Mouse (Mus musculus) C2C12 (cell line): ENCODE measurements around the gene Zkscan16. TPM values are rescaled to one million over a fixed set of nuclear protein-coding genes. Genes with fewer than 3 reads are reported as not detected.

ENCODE experiments used
- H3K27me3 ChIP-seq: one replicate; pipeline ENCODE4 v1.6.1; 2011; ENCODE audit not compliant: control insufficient read depth, insufficient read depth, insufficient read length
- H3K36me3 ChIP-seq: one replicate; pipeline ENCODE4 v1.6.1; 2011; ENCODE audit not compliant: control insufficient read depth, insufficient read depth
- H3K4me3 ChIP-seq: one replicate; pipeline ENCODE4 v1.5.1; 2011; ENCODE audit warnings: mild to moderate bottlenecking, control low read depth; ENCODE audit not compliant: poor library complexity, insufficient read depth, severe bottlenecking
- H3K79me2 ChIP-seq: one replicate; pipeline ENCODE4 v1.6.1; 2011; ENCODE audit not compliant: control insufficient read depth, insufficient read depth
- H3K79me3 ChIP-seq: one replicate; pipeline ENCODE4 v1.6.1; 2011; ENCODE audit warnings: low read depth, control low read depth
- H3ac ChIP-seq: one replicate; pipeline ENCODE3; 2011; ENCODE audit warnings: low read depth; ENCODE audit not compliant: control insufficient read depth, insufficient read length
- CEBPB ChIP-seq: IDR thresholded peaks from one replicate; pipeline ENCODE4 v1.6.1; 2011; ENCODE audit warnings: low read depth, mild to moderate bottlenecking, control low read depth, moderate library complexity
- CTCF ChIP-seq: IDR thresholded peaks from one replicate; pipeline ENCODE4 v1.5.1; 2011; ENCODE audit not compliant: control insufficient read depth, insufficient read depth, insufficient read length
- FOSL1 ChIP-seq: IDR thresholded peaks from one replicate; pipeline ENCODE4 v1.8.0; 2011; ENCODE audit warnings: mild to moderate bottlenecking, low read length; ENCODE audit not compliant: poor library complexity, insufficient read depth, severe bottlenecking
- MAX ChIP-seq: IDR thresholded peaks from one replicate; pipeline ENCODE4 v1.6.1; 2011; ENCODE audit warnings: mild to moderate bottlenecking, control low read depth
- MYOD1 ChIP-seq: IDR thresholded peaks from one replicate; pipeline ENCODE4 v1.6.1; 2011; ENCODE audit warnings: low read depth; ENCODE audit not compliant: control insufficient read depth, insufficient read length
- MYOG ChIP-seq: IDR thresholded peaks from one replicate; pipeline ENCODE4 v1.6.1; 2011; ENCODE audit not compliant: control insufficient read depth, insufficient read length; ENCODE audit errors: extremely low read depth
- USF1 ChIP-seq: IDR thresholded peaks from one replicate; pipeline ENCODE4 v1.6.1; 2011; ENCODE audit warnings: low read depth, mild to moderate bottlenecking, control low read depth, moderate library complexity
- polyA plus RNA-seq: library from polyadenylated mRNA; unstranded; fragments of >200 nt; fragmentation: generic; extraction: Trizol; gene quantifications from one replicate; pipeline ENCODE4 v1.2.1, GENCODE M21; 2012; ENCODE audit warnings: missing spikeins

The Zkscan16 gene
- polyA plus RNA-seq, 1 experiment = 0.01 TPM

DNA sequence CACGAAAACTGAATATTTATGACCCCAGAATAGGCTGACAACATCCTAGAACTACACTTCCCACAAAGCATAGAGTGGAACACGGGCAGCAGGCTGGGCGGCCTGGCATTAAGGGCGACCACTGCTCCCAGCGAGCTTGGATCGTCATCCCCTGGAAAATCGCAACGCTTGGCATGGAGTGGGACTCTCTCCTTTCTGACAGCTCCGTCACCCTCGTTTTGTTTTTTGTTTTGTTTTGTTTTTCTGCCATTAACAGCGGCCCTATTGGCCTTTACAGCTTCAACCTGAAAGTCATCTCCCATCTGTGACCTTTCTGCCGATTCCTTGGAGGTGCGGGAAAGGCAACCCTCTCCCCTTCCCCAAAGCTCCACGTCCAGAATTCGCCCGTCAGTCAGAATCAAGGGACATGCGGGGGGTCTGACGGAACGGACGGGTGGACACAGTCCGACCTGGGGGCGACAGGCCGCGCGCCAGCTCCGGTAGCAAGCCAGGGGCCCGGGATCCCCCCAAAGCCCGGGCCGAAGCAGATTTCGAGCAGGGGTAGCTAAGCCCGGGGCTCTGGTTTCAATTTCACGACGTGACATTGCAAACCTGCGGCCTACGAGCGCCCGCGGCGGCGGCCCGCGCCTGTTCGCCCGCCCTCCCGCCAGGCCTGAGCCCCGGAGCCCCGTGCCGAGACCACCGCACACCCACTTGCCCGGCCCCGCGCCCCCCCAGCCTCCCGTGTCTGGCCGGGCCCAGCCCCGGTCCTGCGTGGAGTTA lies 32.2 kb upstream of the Zkscan16 start:
- H3K79me3 ChIP-seq = peaks cover 54% of the 10 kb centered on the region
- TF ChIP-seq MAX = no peak
- no peak for TF ChIP-seq USF1
- no peak for TF ChIP-seq FOSL1
- TF ChIP-seq CEBPB = no peak
- TF ChIP-seq CTCF = no peak
- TF ChIP-seq MYOD1 = no peak
- no peak for TF ChIP-seq MYOG
- H3K36me3 ChIP-seq = no peaks in the 10 kb centered on the region
- peaks cover 68% of the 10 kb centered on the region for H3K79me2 ChIP-seq
- peak overlapping the region; percentile 82 for H3K4me3 ChIP-seq
- no peaks in the 10 kb centered on the region for H3K27me3 ChIP-seq
- peak overlapping the region; percentile 95 for H3ac ChIP-seq

DNA sequence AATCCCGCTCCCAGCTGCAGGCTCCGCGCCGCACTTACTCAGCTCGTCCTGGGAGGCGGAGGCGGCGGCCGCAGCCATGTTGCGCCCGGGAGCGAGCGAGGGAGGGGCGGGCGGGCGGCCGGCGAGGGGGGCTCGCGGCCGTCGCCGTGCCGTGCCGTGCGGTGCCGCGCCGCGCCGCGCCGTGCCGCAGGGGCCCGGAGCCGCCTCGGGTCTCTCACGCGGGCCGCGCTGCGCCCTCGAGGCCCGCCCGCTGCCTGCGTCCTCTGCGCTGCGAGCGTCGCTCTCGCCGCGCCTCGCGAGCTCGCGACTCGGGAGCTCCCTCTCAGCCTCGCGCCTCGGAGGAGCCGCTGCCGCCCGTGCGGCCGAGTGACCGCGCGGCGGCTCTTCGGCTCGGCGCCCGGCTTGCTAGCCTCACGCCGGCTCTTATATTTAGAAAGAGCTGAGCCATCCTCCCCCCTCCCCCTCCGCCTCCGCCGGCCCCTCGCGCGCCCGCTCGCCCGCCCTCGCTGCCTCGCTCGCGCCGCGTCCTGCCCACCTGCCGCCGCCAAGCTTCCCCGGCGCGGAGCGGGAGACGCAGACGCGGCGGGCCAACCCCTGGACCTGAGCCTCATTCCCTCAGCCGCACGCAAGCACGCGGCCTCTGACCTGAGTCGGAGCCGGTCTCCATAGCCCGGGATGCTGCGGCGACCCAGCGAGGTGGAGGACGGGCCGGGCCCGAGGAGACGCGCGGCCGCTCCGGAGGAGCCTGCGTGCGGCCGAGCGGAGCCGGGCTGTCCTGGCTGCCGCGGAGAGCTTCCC lies 31.4 kb upstream of the Zkscan16 start:
- TF ChIP-seq CEBPB (no peak), MYOG (no peak), USF1 (no peak), MYOD1 (no peak), MAX (no peak), CTCF (no peak), FOSL1 (no peak)
- peak overlapping the region; percentile 82 for H3K4me3 ChIP-seq
- H3K79me3 ChIP-seq = peaks cover 46% of the 10 kb centered on the region
- no peaks in the 10 kb centered on the region for H3K36me3 ChIP-seq
- H3K27me3 ChIP-seq = no peaks in the 10 kb centered on the region
- peak overlapping the region; percentile 95 for H3ac ChIP-seq
- peaks cover 60% of the 10 kb centered on the region for H3K79me2 ChIP-seq

DNA sequence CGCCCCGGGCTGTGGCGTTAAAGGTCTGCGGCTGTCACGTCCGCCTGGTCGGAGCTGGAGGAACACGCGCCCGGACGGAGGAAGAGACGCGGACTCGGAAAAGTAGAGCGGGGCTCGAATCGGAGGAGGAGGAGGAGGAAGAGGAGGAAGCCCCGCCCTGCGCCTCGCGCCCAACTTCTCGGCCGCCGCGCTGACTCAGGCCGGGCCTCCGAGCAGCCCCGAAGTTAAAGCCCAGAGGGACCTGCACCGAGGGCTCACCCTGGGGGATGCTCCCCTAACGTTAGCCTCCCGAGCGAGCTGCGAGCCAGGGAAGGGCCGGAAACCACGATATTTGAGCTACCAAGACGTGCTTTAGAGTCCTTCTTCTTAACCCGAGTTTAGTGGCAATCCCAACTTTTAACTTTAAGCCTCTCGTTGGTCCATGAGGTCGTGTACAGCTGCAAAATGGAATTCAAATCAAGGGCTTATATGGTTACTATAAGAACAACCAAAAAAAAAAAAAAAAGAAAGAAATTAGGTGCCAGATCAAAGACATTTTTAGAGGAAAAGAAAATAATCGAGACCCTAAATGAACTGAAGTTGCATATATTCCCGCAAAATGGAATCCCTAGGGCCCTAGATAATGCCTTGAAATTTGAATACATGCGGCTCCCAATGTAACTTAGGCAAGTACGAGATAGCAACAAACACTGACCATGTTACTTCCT lies 30.6 kb upstream of the Zkscan16 start, which contains the start of gene Ecpas:
Gene Ecpas, minus strand, starts transcription at position 121 of the 707 bp plus-strand sequence.
- Histone ChIP-seq H3K4me3 (peak within 1 kb of the TSS; percentile 82), H3K79me3 (peaks cover 39% of the 10 kb centered on the region), H3K79me2 (peaks cover 52% of the 10 kb centered on the region), H3K36me3 (no peaks in the 10 kb centered on the region), H3K27me3 (no peaks in the 10 kb centered on the region), H3ac (peak within 1 kb of the TSS; percentile 95)
- TF ChIP-seq USF1 = no peak

DNA sequence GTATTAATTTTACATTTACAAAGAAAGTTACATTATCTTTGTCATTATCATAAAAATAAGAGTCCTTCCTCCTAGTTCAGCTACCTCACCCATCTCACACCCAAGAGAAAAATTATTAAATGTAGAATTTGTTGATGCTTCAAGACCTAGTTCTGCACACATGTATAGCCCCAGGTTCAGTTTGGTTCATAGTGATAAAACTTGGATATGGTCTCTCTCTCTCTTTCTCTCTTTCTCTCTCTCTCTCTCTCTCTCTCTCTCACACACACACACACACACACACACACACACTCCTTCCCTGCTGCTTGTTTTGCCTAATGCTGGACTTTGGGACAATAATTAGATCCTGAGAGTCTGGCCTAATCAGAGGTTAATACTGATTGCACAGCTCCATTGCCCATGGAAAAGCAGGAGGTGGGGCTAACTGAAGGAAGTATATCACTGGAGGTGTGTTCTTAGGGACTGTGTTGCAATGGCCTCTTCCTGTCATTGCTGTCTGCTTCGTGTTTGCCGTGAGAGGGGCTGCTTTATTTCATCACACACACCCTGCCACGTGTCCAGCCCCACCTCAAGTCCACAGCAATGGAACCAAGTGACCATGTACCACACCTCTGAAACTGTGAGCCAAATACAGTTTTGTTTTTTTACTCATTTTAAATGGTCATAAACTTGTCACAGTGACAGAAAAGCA lies 29.9 kb upstream of the Zkscan16 start:
- H3K4me3 ChIP-seq = no peak overlapping the region
- TF ChIP-seq MYOD1 (no peak), CEBPB (peak; percentile 72), USF1 (no peak), CTCF (no peak), FOSL1 (no peak), MAX (no peak)
- H3K79me2 ChIP-seq = peaks cover 45% of the 10 kb centered on the region

DNA sequence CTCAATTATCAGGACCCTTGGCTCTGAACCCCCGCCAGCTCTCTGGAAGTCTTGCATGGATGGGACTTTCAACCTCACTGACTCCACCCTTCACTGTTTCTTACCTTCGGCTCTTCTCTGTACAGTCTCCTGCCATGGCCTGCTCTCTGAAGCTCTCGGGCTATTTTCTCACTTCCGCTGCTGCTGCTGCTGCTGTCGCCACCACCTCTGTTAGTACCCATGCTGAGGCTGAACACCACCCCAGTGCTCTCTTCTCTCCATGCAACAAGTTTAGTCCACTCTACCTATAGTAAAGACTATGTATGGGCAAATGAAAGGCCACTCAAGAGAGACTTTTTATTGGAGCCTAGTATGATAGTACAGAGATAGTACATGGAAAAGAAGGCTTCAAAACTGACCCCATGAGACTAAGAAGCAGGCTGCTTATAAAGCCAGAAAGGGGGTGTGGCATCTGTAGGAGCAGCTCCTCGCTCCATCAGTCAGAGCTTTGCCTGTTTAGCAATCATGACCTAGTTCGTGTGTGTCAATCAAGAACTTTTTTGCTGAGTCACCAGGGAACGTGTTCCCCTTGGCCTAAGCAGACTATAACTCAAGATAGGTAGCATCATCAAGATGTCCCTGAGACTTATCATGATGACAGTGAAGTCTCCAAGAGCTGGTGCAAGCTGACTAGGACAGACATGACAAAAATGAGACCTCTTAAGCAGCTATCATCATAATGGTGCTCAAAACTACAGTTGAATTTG lies 28.2 kb upstream of the Zkscan16 start:
- Histone ChIP-seq H3K79me3 (peaks cover 14% of the 10 kb centered on the region), H3ac (no peak overlapping the region), H3K36me3 (no peaks in the 10 kb centered on the region), H3K79me2 (peaks cover 28% of the 10 kb centered on the region), H3K4me3 (no peak overlapping the region), H3K27me3 (peaks cover 4% of the 10 kb centered on the region)
- no peak for TF ChIP-seq MYOD1
- no peak for TF ChIP-seq FOSL1
- TF ChIP-seq CTCF = no peak
- TF ChIP-seq MAX = no peak
- TF ChIP-seq MYOG = no peak
- TF ChIP-seq USF1 = no peak
- no peak for TF ChIP-seq CEBPB

More for the DNA sequence above, 29.9 kb upstream of the Zkscan16 start:
- Histone ChIP-seq H3K27me3 (no peaks in the 10 kb centered on the region), H3K79me3 (peaks cover 32% of the 10 kb centered on the region), H3K36me3 (no peaks in the 10 kb centered on the region), H3ac (no peak overlapping the region)
